Mouse (Mus musculus) limb, embryonic 13.5 days (tissue): Measurements from ENCODE around the gene Cebpg. TPM values are rescaled to one million over a fixed set of nuclear protein-coding genes. Genes with fewer than 3 reads are reported as not detected.

Experiments used
- ATAC-seq: fragments of 200-750 bp; cut with Nextera tagmentation; 2 replicates; pipeline ENCODE4 v1.8.0; 2017; ENCODE audit warnings: low read depth, moderate number of reproducible peaks, moderate TSS enrichment; ENCODE audit not compliant: low FRiP score
- H3K27ac ChIP-seq: fragments of 300-500 bp; sonication (generic); 2 replicates; pipeline ENCODE4 v1.5.1; 2015; ENCODE audit warnings: inconsistent platforms, mild to moderate bottlenecking, moderate library complexity
- H3K27me3 ChIP-seq: fragments of 300-500 bp; sonication (generic); 2 replicates; pipeline ENCODE4 v1.6.1; 2015; ENCODE audit warnings: mild to moderate bottlenecking, inconsistent platforms
- H3K36me3 ChIP-seq: fragments of 300-500 bp; sonication (generic); 2 replicates; pipeline ENCODE4 v1.6.1; 2015; ENCODE audit warnings: inconsistent platforms, mild to moderate bottlenecking, moderate library complexity
- H3K4me1 ChIP-seq: fragments of 300-500 bp; sonication (generic); 2 replicates; pipeline ENCODE4 v1.6.1; 2015; ENCODE audit warnings: inconsistent platforms
- H3K4me2 ChIP-seq: fragments of 300-500 bp; sonication (generic); replicated peaks from 2 replicates; pipeline ENCODE4 v1.6.1; 2015; ENCODE audit warnings: inconsistent platforms, mild to moderate bottlenecking, moderate library complexity
- H3K4me3 ChIP-seq: fragments of 300-500 bp; sonication (generic); 2 replicates; pipeline ENCODE4 v1.5.1; 2015; ENCODE audit warnings: moderate library complexity, mild to moderate bottlenecking, inconsistent platforms
- H3K9ac ChIP-seq: fragments of 300-500 bp; sonication (generic); 2 replicates; pipeline ENCODE4 v1.6.1; 2015; ENCODE audit warnings: mild to moderate bottlenecking, inconsistent platforms
- H3K9me3 ChIP-seq: fragments of 300-500 bp; sonication (generic); 2 replicates; pipeline ENCODE4 v1.6.1; 2016; ENCODE audit warnings: inconsistent platforms
- WGBS: fragments of 180-500 bp; shearing (Covaris S2); methylation state at CpG from one replicate; pipeline ENCODE4 v1.1.7; 2015; 5-methylcytosine and 5-hydroxymethylcytosine counted together
- microRNA-seq: library from miRNA; unstranded; fragments of <30 nt; microRNA quantifications from one replicate; pipeline ENCODE4, GENCODE M21; 2016
- polyA plus RNA-seq: library from polyadenylated mRNA; unstranded; fragments of >200 nt; fragmentation: Nextera tagmentation; extraction: Ambion mirVana; gene quantifications from 2 replicates; pipeline ENCODE4 v1.2.1, GENCODE M21; 2015

The Cebpg gene
- polyA plus RNA-seq, 1 experiment from 2014 or later: 45.6 TPM

DNA sequence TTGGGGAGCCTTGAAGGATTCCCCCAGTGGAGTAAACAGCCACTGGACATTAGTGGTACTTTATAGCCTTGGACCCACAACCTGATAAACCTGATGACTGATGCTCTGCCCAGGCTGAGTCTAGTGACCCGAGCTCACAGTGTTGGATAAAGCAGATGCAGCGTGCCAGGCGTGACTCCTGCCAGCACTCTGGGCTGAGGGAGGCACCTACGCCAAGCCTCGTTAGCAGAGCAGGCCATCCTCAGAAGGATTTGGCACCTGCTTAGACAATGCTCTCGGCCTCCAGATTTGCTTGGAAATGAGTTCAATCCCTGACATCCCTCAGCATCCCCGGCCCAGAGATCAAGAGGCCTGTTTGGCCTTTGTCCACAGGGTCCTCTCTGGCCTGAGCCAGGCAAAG lies 49.7 kb downstream of the Cebpg start:
- WGBS: 87% methylated on average over 7 of the region's 7 CpGs

DNA sequence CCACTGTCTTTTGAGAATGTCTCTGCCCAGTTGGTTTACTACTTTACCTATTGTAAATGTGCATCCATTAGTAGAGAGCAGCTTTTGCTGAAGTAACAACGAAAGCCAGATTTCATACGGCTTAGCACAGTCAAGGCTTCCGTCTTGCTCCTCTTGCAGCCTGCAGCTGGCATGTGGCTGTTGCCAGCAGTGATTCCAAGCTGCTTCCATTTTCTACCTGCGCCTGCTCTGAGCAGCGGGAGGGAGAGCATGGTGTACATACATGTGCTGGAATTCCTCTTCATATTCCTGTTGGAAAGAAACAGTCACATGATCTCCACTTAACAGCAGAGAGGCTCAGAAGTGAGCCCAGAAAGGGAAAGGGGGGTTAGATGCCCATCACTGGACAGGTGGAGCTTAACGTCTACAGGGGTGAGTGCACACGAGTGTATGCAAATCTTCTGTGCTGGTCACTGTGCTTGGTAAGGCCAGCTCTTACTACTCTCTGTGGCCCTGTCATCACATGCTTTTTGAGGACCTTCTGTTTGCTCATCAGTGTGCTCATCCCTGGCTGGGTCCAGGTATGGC lies 53.1 kb downstream of the Cebpg start:
- no peak for ATAC-seq
- Histone ChIP-seq H3K4me2 (no peak overlapping the region), H3K36me3 (peaks cover 4% of the 10 kb centered on the region), H3K27me3 (no peaks in the 10 kb centered on the region), H3K27ac (no peak overlapping the region), H3K9ac (no peak overlapping the region), H3K4me1 (peaks cover 24% of the 10 kb centered on the region), H3K4me3 (no peak overlapping the region), H3K9me3 (no peaks in the 10 kb centered on the region)
- 71% methylated on average over 7 of the region's 7 CpGs for WGBS

More for the DNA sequence above, 49.7 kb downstream of the Cebpg start:
- Histone ChIP-seq H3K4me1 (peaks cover 21% of the 10 kb centered on the region; the same call in 1 of the 2 replicates), H3K27me3 (no peaks in the 10 kb centered on the region), H3K9ac (no peak overlapping the region), H3K9me3 (no peaks in the 10 kb centered on the region), H3K4me3 (no peak overlapping the region), H3K4me2 (no peak overlapping the region), H3K27ac (no peak overlapping the region), H3K36me3 (peaks cover 4% of the 10 kb centered on the region)
- ATAC-seq: no peak

GRCm38 (mm10) chr7:35000839-35001238 lies 55.5 kb downstream of the Cebpg start:
- Histone ChIP-seq H3K9me3 (no peaks in the 10 kb centered on the region), H3K27ac (no peak overlapping the region), H3K4me2 (no peak overlapping the region), H3K4me3 (no peak overlapping the region), H3K9ac (no peak overlapping the region), H3K27me3 (no peaks in the 10 kb centered on the region), H3K36me3 (no peaks in the 10 kb centered on the region), H3K4me1 (peaks cover 39% of the 10 kb centered on the region)
- 31% methylated on average over 6 of the region's 6 CpGs for WGBS
- ATAC-seq: no peak

Small RNAs within 50 kb of the gene (microRNA-seq; reads per million reads assigned to microRNA genes)
- not detected for gene Gm25033

Other genes starting within 250 kb of the Cebpg start
- gene Chst8, start 243.9 kb downstream of the Cebpg start, polyA plus RNA-seq: 2.2 TPM in 2 replicates
- 62.6 and 65.0 TPM in 2 replicates for gene Pepd, start 144.2 kb downstream of the Cebpg start, polyA plus RNA-seq
- gene Cebpa, start 62.7 kb upstream of the Cebpg start, polyA plus RNA-seq: 2.0 and 2.2 TPM in 2 replicates
- gene Slc7a10, start 129.8 kb upstream of the Cebpg start, polyA plus RNA-seq: 1.4 and 2.0 TPM in 2 replicates
- 8.9 and 9.6 TPM in 2 replicates for gene Lrp3, start 158.9 kb upstream of the Cebpg start, polyA plus RNA-seq